Mouse (Mus musculus) heart, adult 2 months (tissue): ENCODE measurements around the gene Sumo3.

Experiments
- CTCF ChIP-seq: fragments of 200-600 bp; IDR thresholded peaks from 2 replicates; pipeline ENCODE4 v1.8.1; 2022; ENCODE audit warnings: antibody characterized with exemption, mild to moderate bottlenecking, moderate library complexity
- POLR2A ChIP-seq: fragments of 200-500 bp; IDR thresholded peaks from 2 replicates; pipeline ENCODE4 v1.6.1; 2011; ENCODE audit warnings: mild to moderate bottlenecking, low read depth, low read length, control low read depth; ENCODE audit not compliant: insufficient read depth

GRCm38 (mm10) chr10:77616926-77617325 is 11.0 kb downstream of the Sumo3 start:
- TF ChIP-seq POLR2A, result no peak
- TF ChIP-seq CTCF, result no peak
